Mouse (Mus musculus) midbrain, embryonic 11.5 days (tissue): Measurements from ENCODE around the gene Elp6. TPM values are rescaled to one million over a fixed set of nuclear protein-coding genes. Genes with fewer than 3 reads are reported as not detected.

Source experiments
- ATAC-seq: fragments of 200-750 bp; cut with Nextera tagmentation; 2 replicates; pipeline ENCODE4 v1.8.0; 2017; ENCODE audit warnings: moderate TSS enrichment, moderate library complexity; ENCODE audit not compliant: low FRiP score
- DNase-seq: peaks from one replicate; pipeline ENCODE4 v3.0.0; 2015; ENCODE audit warnings: low spot score; ENCODE audit errors: missing footprints
- H3K27ac ChIP-seq: fragments of 300-500 bp; sonication (generic); 2 replicates; pipeline ENCODE4 v1.5.1; 2014; ENCODE audit warnings: low read depth, low read length
- H3K27me3 ChIP-seq: fragments of 300-500 bp; sonication (generic); 2 replicates; pipeline ENCODE4 v1.6.1; 2014; ENCODE audit warnings: mild to moderate bottlenecking, low read length, moderate library complexity, mixed read lengths; ENCODE audit not compliant: control insufficient read depth, insufficient read depth
- H3K36me3 ChIP-seq: fragments of 300-500 bp; sonication (generic); 2 replicates; pipeline ENCODE4 v1.6.1; 2014; ENCODE audit warnings: mild to moderate bottlenecking, low read length, moderate library complexity, mixed read lengths; ENCODE audit not compliant: control insufficient read depth, insufficient read depth
- H3K4me1 ChIP-seq: fragments of 300-500 bp; sonication (generic); 2 replicates; pipeline ENCODE4 v1.6.1; 2014; ENCODE audit warnings: low read length; ENCODE audit not compliant: control insufficient read depth, insufficient read depth
- H3K4me2 ChIP-seq: fragments of 300-500 bp; sonication (generic); 2 replicates; pipeline ENCODE4 v1.6.1; 2014; ENCODE audit warnings: mild to moderate bottlenecking, moderate library complexity
- H3K4me3 ChIP-seq: fragments of 300-500 bp; sonication (generic); 2 replicates; pipeline ENCODE4 v1.5.1; 2014; ENCODE audit warnings: low read depth, low read length
- H3K9ac ChIP-seq: fragments of 300-500 bp; sonication (generic); 2 replicates; pipeline ENCODE4 v1.6.1; 2014; ENCODE audit warnings: low read length
- H3K9me3 ChIP-seq: fragments of 300-500 bp; sonication (generic); 2 replicates; pipeline ENCODE4 v1.6.1; 2016; ENCODE audit warnings: low read length; ENCODE audit not compliant: control insufficient read depth
- WGBS: fragments of 180-500 bp; shearing (Covaris S2); extraction: QIAGEN DNeasy Blood & Tissue Kit; methylation state at CpG from one replicate; pipeline ENCODE4 v1.1.7; 2014; 5-methylcytosine and 5-hydroxymethylcytosine counted together
- microRNA-seq: library from miRNA; unstranded; fragments of <30 nt; microRNA quantifications from one replicate; pipeline ENCODE4, GENCODE M21; 2017
- polyA plus RNA-seq: library from polyadenylated mRNA; unstranded; fragments of >200 nt; fragmentation: Nextera tagmentation; extraction: Ambion mirVana; gene quantifications from 2 replicates; pipeline ENCODE4 v1.2.1, GENCODE M21; 2014

Elp6 gene
- polyA plus RNA-seq, 1 experiment from 2014 or later = 40.2 TPM

- Histone ChIP-seq H3K4me2 (no peak overlapping the region), H3K9ac (no peak overlapping the region), H3K27ac (no peak overlapping the region), H3K4me1 (no peaks in the 10 kb centered on the region), H3K4me3 (no peak overlapping the region), H3K27me3 (no peaks in the 10 kb centered on the region), H3K36me3 (no peaks in the 10 kb centered on the region; the same call in 1 of the 2 replicates), H3K9me3 (no peaks in the 10 kb centered on the region)
- ATAC-seq = no peak
- no peak for DNase-seq
- WGBS = 84% methylated on average over 2 of the region's 2 CpGs
Observed at GRCm38 (mm10) chr9:110358341-110358740, 53.4 kb downstream of the Elp6 start.

- DNase-seq = no peak
- no peaks in the 10 kb centered on the region for H3K27me3 ChIP-seq
- ATAC-seq = no peak
- H3K36me3 ChIP-seq = no peaks in the 10 kb centered on the region; the same call in 1 of the 2 replicates
- no peak overlapping the region for H3K9ac ChIP-seq
- no peaks in the 10 kb centered on the region for H3K4me1 ChIP-seq
- no peak overlapping the region for H3K4me3 ChIP-seq
- 81% methylated on average over 12 of the region's 12 CpGs for WGBS
- no peak overlapping the region for H3K4me2 ChIP-seq
- no peak overlapping the region for H3K27ac ChIP-seq
- H3K9me3 ChIP-seq = no peaks in the 10 kb centered on the region
Observed at GRCm38 (mm10) chr9:110361299-110361698, 56.3 kb downstream of the Elp6 start.

- H3K9ac ChIP-seq = no peak overlapping the region
- H3K4me2 ChIP-seq = no peak overlapping the region
- DNase-seq = no peak
- no peaks in the 10 kb centered on the region; the same call in 1 of the 2 replicates for H3K36me3 ChIP-seq
- H3K4me1 ChIP-seq = no peaks in the 10 kb centered on the region
- 88% methylated on average over 10 of the region's 10 CpGs for WGBS
- H3K27me3 ChIP-seq = no peaks in the 10 kb centered on the region
- ATAC-seq = no peak
- no peak overlapping the region for H3K27ac ChIP-seq
- H3K9me3 ChIP-seq = no peaks in the 10 kb centered on the region
- no peak overlapping the region for H3K4me3 ChIP-seq
Observed at GRCm38 (mm10) chr9:110362337-110362736, 57.4 kb downstream of the Elp6 start.

DNA sequence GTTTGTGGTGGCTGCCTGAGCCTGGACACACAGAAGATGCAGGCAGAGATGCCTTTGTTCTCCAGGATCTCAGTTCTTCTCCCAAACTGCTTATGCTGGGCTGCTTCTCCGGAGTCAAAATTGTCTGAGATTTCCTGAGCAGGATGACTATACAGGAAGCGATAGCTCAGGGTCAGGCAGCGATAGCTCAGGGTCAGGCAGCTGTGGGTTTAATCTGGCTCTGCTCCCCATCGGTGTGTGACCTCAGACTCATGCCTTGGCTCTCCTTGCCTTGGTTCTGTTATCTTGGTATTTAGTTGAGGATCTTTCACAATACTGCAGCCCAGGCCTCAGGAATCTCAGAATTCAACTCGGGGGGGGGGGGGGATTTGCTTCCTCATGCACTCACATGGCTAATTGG, 61.8 kb downstream of the Elp6 start:
- H3K4me1 ChIP-seq = no peaks in the 10 kb centered on the region
- no peaks in the 10 kb centered on the region; the same call in none of the 2 replicates for H3K36me3 ChIP-seq
- no peaks in the 10 kb centered on the region for H3K9me3 ChIP-seq
- H3K4me3 ChIP-seq = no peak overlapping the region
- H3K9ac ChIP-seq = no peak overlapping the region
- H3K27me3 ChIP-seq = no peaks in the 10 kb centered on the region
- ATAC-seq (no peak), DNase-seq (no peak)
- H3K4me2 ChIP-seq = no peak overlapping the region
- 86% methylated on average over 5 of the region's 5 CpGs for WGBS
- no peak overlapping the region for H3K27ac ChIP-seq

- Histone ChIP-seq H3K9me3 (no peaks in the 10 kb centered on the region), H3K27me3 (no peaks in the 10 kb centered on the region), H3K4me1 (no peaks in the 10 kb centered on the region), H3K4me3 (no peak overlapping the region), H3K36me3 (no peaks in the 10 kb centered on the region; the same call in 1 of the 2 replicates), H3K27ac (no peak overlapping the region), H3K9ac (no peak overlapping the region), H3K4me2 (no peak overlapping the region)
- ATAC-seq = no peak
- WGBS = 95% methylated on average over 3 of the region's 3 CpGs
- peak; percentile 39 for DNase-seq
Observed at GRCm38 (mm10) chr9:110369860-110370259, 64.9 kb downstream of the Elp6 start.

Small RNAs within 50 kb of the gene (microRNA-seq; reads per million reads assigned to microRNA genes)
- 409 reads per million, percentile 69 among the genes with 10 or more reads in this experiment for gene Mir6236

Other genes with a start within 250 kb of the Elp6 start
- gene Smarcc1, start 187.5 kb upstream of the Elp6 start, polyA plus RNA-seq = 146 and 160 TPM in 2 replicates
- gene Dhx30, start 187.3 kb upstream of the Elp6 start, polyA plus RNA-seq = 161 and 164 TPM in 2 replicates
- 12.9 and 14.2 TPM in 2 replicates for gene Cspg5, start 61.4 kb upstream of the Elp6 start, polyA plus RNA-seq
- 19.2 and 24.9 TPM in 2 replicates for gene Scap, start 28.1 kb downstream of the Elp6 start, polyA plus RNA-seq
- gene Ptpn23, start 103.0 kb downstream of the Elp6 start, polyA plus RNA-seq = 12.9 and 13.8 TPM in 2 replicates
- 0.18 and 0.55 TPM in 2 replicates for gene Ngp, start 114.6 kb downstream of the Elp6 start, polyA plus RNA-seq
- gene Klhl18, start 171.5 kb downstream of the Elp6 start, polyA plus RNA-seq = 8.5 and 8.6 TPM in 2 replicates
- 0.54 and 1.3 TPM in 2 replicates for gene Kif9, start 171.8 kb downstream of the Elp6 start, polyA plus RNA-seq
- 49.1 and 54.5 TPM in 2 replicates for gene Setd2, start 227.4 kb downstream of the Elp6 start, polyA plus RNA-seq